Mouse (Mus musculus) small intestine, adult 2 months (tissue): ENCODE data around the gene Parp3. TPM values are rescaled to one million over a fixed set of nuclear protein-coding genes. Genes with fewer than 3 reads are reported as not detected.

Experiments
- H3K27ac ChIP-seq: fragments of 200-500 bp; 2 replicates; pipeline ENCODE4 v1.5.1; 2012; ENCODE audit warnings: low read depth, low read length, control low read depth, inconsistent platforms; ENCODE audit not compliant: insufficient read depth
- H3K27me3 ChIP-seq: fragments of 200-500 bp; 2 replicates; pipeline ENCODE4 v1.6.1; 2012; ENCODE audit warnings: mild to moderate bottlenecking, moderate library complexity, low read length, inconsistent platforms; ENCODE audit not compliant: control insufficient read depth, insufficient read depth
- H3K36me3 ChIP-seq: fragments of 200-500 bp; 2 replicates; pipeline ENCODE4 v1.6.1; 2012; ENCODE audit warnings: mild to moderate bottlenecking, low read length, control low read depth, inconsistent platforms; ENCODE audit not compliant: control insufficient read depth, insufficient read depth
- H3K4me1 ChIP-seq: fragments of 200-500 bp; 2 replicates; pipeline ENCODE4 v1.6.1; 2012; ENCODE audit warnings: low read length, inconsistent platforms, mixed read lengths; ENCODE audit not compliant: control insufficient read depth, insufficient read depth, insufficient read length
- H3K4me3 ChIP-seq: fragments of 200-500 bp; 2 replicates; pipeline ENCODE4 v1.5.1; 2012; ENCODE audit warnings: low read depth, mild to moderate bottlenecking, control low read depth, inconsistent platforms, low read length, moderate library complexity
- CTCF ChIP-seq: fragments of 200-500 bp; IDR thresholded peaks from 2 replicates; pipeline ENCODE4 v1.5.1; 2012; ENCODE audit warnings: low read depth, mild to moderate bottlenecking, control low read depth, inconsistent platforms, low read length, moderate library complexity, mixed read lengths; ENCODE audit not compliant: insufficient replicate concordance, insufficient read length; ENCODE audit errors: extremely low read depth
- POLR2A ChIP-seq: fragments of 200-500 bp; IDR thresholded peaks from 2 replicates; pipeline ENCODE4 v1.6.1; 2012; ENCODE audit warnings: low read depth, mild to moderate bottlenecking, control low read depth, inconsistent platforms, low read length, moderate library complexity
- WGBS: fragments of 180-500 bp; shearing (Covaris S2); methylation state at CpG from one replicate; pipeline ENCODE4 v1.1.7; 2018; 5-methylcytosine and 5-hydroxymethylcytosine counted together
- polyA plus RNA-seq: library from polyadenylated mRNA; depleted of rRNA; stranded (reverse); fragments of >200 nt; gene quantifications from 2 replicates; pipeline ENCODE4 v1.2.3, GENCODE M21; 2012

Parp3 gene
- polyA plus RNA-seq, 1 experiment = 19.5 TPM

GRCm38 (mm10) chr9:106469776-106470175, 7.0 kb downstream of the Parp3 start:
- Histone ChIP-seq H3K36me3 (no peaks in the 10 kb centered on the region), H3K4me3 (no peak overlapping the region), H3K27me3 (peaks cover 4% of the 10 kb centered on the region), H3K4me1 (peaks cover 8% of the 10 kb centered on the region), H3K27ac (no peak overlapping the region)
- TF ChIP-seq POLR2A (no peak), CTCF (no peak)
- 70% methylated on average over 9 of the region's 9 CpGs for WGBS

- Histone ChIP-seq H3K4me3 (no peak overlapping the region), H3K36me3 (no peaks in the 10 kb centered on the region), H3K4me1 (peaks cover 4% of the 10 kb centered on the region), H3K27ac (no peak overlapping the region), H3K27me3 (peaks cover 8% of the 10 kb centered on the region)
- WGBS = 59% methylated on average over 6 of the region's 6 CpGs
- no peak for TF ChIP-seq POLR2A
- TF ChIP-seq CTCF = no peak
Observed at GRCm38 (mm10) chr9:106469317-106469716, 7.4 kb downstream of the Parp3 start.

GRCm38 (mm10) chr9:106467746-106468145, 9.0 kb downstream of the Parp3 start:
- WGBS = 89% methylated on average over 7 of the region's 7 CpGs

GRCm38 (mm10) chr9:106466721-106467120, 10.0 kb downstream of the Parp3 start:
- WGBS = 62% methylated on average over 6 of the region's 6 CpGs
- H3K4me1 ChIP-seq = peaks cover 2% of the 10 kb centered on the region; the same call in 1 of the 2 replicates

More at GRCm38 (mm10) chr9:106467746-106468145, 9.0 kb downstream of the Parp3 start:
- H3K4me1 ChIP-seq = peaks cover 3% of the 10 kb centered on the region; the same call in 1 of the 2 replicates
- H3K27me3 ChIP-seq = peaks cover 12% of the 10 kb centered on the region
- no peak overlapping the region for H3K27ac ChIP-seq
- no peak overlapping the region for H3K4me3 ChIP-seq
- no peaks in the 10 kb centered on the region for H3K36me3 ChIP-seq
- TF ChIP-seq POLR2A (no peak), CTCF (no peak)

GRCm38 (mm10) chr9:106465571-106466200, 11.1 kb downstream of the Parp3 start, which contains the start of gene Gpr62:
Gpr62 (minus strand) TSS chr9:106465938.
- H3K4me3 ChIP-seq = peak within 1 kb of the TSS; percentile 60
- no peak within 1 kb of the TSS for H3K27ac ChIP-seq
- peaks cover 12% of the 10 kb centered on the region for H3K27me3 ChIP-seq
- TF ChIP-seq CTCF (no peak), POLR2A (no peak)
- 38% methylated on average over 26 of the region's 26 CpGs for WGBS
- no peaks in the 10 kb centered on the region; the same call in 1 of the 2 replicates for H3K4me1 ChIP-seq
- H3K36me3 ChIP-seq = no peaks in the 10 kb centered on the region

More at GRCm38 (mm10) chr9:106466721-106467120, 10.0 kb downstream of the Parp3 start:
- H3K27ac ChIP-seq = no peak overlapping the region
- H3K36me3 ChIP-seq = no peaks in the 10 kb centered on the region
- no peak overlapping the region for H3K4me3 ChIP-seq
- TF ChIP-seq POLR2A (no peak), CTCF (no peak)
- H3K27me3 ChIP-seq = peaks cover 12% of the 10 kb centered on the region

- no peaks in the 10 kb centered on the region; the same call in 1 of the 2 replicates for H3K4me1 ChIP-seq
- TF ChIP-seq CTCF = no peak
- no peak for TF ChIP-seq POLR2A
- H3K4me3 ChIP-seq = peak overlapping the region; percentile 60
- no peaks in the 10 kb centered on the region for H3K36me3 ChIP-seq
- peaks cover 12% of the 10 kb centered on the region for H3K27me3 ChIP-seq
- H3K27ac ChIP-seq = no peak overlapping the region
- WGBS = 3% methylated on average over 99 of the region's 99 CpGs
Observed at GRCm38 (mm10) chr9:106464751-106465541, 11.8 kb downstream of the Parp3 start.
